Mouse (Mus musculus) c-Kit-positive CD71-positive TER-119-negative erythroid progenitor cells, embryonic 14.5 days (primary cell): Measurements from ENCODE around the gene Tsc1.

Experiments
- DNase-seq: peaks from one replicate; pipeline ENCODE4 v3.0.0-alpha.2; 2013; ENCODE audit warnings: low read depth

The Tsc1 gene

GRCm38 (mm10) chr2:28616358-28616757 is 24.7 kb upstream of the Tsc1 start:
- no peak for DNase-seq

- DNase-seq = peak; percentile 88
Observed at GRCm38 (mm10) chr2:28616874-28617273, 24.2 kb upstream of the Tsc1 start.

GRCm38 (mm10) chr2:28617498-28618486 is 23.2 kb upstream of the Tsc1 start:
- DNase-seq = no peak

- DNase-seq = no peak
Observed at GRCm38 (mm10) chr2:28618777-28619336, 22.2 kb upstream of the Tsc1 start.

- no peak for DNase-seq
Observed at GRCm38 (mm10) chr2:28619369-28619768, 21.7 kb upstream of the Tsc1 start.

GRCm38 (mm10) chr2:28620522-28620921 is 20.5 kb upstream of the Tsc1 start:
- DNase-seq = no peak

GRCm38 (mm10) chr2:28621111-28621510 is 19.9 kb upstream of the Tsc1 start:
- DNase-seq = no peak

- DNase-seq = peak; percentile 75
Observed at GRCm38 (mm10) chr2:28621664-28622171, 19.3 kb upstream of the Tsc1 start, which contains the start of gene Gfi1b. Gene Gfi1b, minus strand, starts transcription at chr2:28621982.

- DNase-seq = no peak
Observed at GRCm38 (mm10) chr2:28622521-28623124, 18.4 kb upstream of the Tsc1 start.

- DNase-seq = no peak
Observed at GRCm38 (mm10) chr2:28624870-28625269, 16.2 kb upstream of the Tsc1 start.

GRCm38 (mm10) chr2:28626038-28626437 is 15.0 kb upstream of the Tsc1 start:
- no peak for DNase-seq

- DNase-seq = no peak
Observed at GRCm38 (mm10) chr2:28628053-28628452, 13.0 kb upstream of the Tsc1 start.

- no peak for DNase-seq
Observed at GRCm38 (mm10) chr2:28629911-28630381, 11.1 kb upstream of the Tsc1 start.

- DNase-seq = no peak
Observed at GRCm38 (mm10) chr2:28632626-28633025, 8.4 kb upstream of the Tsc1 start.

- no peak for DNase-seq
Observed at GRCm38 (mm10) chr2:28633136-28633535, 7.9 kb upstream of the Tsc1 start.

- DNase-seq = no peak
Observed at GRCm38 (mm10) chr2:28635199-28635598, 5.8 kb upstream of the Tsc1 start.

- no peak for DNase-seq
Observed at GRCm38 (mm10) chr2:28637106-28637845, 3.8 kb upstream of the Tsc1 start.

GRCm38 (mm10) chr2:28638352-28638751 is 2.7 kb upstream of the Tsc1 start:
- DNase-seq = no peak

- no peak for DNase-seq
Observed at GRCm38 (mm10) chr2:28638886-28639285, 2.1 kb upstream of the Tsc1 start.

GRCm38 (mm10) chr2:28639794-28640193 is 1.2 kb upstream of the Tsc1 start:
- no peak for DNase-seq

GRCm38 (mm10) chr2:28641435-28641941 is 460 bp downstream of the Tsc1 start:
- no peak for DNase-seq

GRCm38 (mm10) chr2:28643081-28643480 is 2.1 kb downstream of the Tsc1 start:
- DNase-seq = no peak
